Mouse (Mus musculus) liver, postnatal 0 days (tissue): Measurements from ENCODE around the gene Enpep.

Source experiments
- CTCF ChIP-seq: sonication (generic); IDR thresholded peaks from 2 replicates; pipeline ENCODE4 v1.5.1; 2016; ENCODE audit warnings: antibody characterized with exemption, low read depth
- EP300 ChIP-seq: IDR thresholded peaks from 2 replicates; pipeline ENCODE4 v1.6.1; 2016; ENCODE audit warnings: antibody characterized with exemption, low read depth, mild to moderate bottlenecking

DNA sequence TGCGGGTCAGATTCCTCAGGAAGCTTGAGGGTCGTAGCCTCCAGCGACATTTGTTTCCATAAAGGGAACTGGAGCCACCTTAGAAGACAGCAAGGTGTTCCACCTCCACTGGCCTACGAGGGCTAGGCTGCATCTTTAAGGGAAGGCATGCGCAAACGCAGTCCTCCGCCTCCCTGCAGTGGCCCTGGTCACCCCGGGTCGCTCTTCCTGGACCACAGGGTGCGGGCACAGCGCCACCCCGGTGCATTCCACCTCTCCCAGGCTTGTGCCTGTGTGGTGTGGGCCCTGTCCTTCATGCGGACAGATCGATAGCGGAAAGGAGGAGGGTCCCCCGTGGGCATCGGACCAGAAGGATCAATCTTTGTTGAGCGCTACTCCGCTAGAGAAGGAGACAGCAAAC is 76.2 kb downstream of the Enpep start:
- TF ChIP-seq EP300 = no peak
- TF ChIP-seq CTCF = no peak
